Mouse (Mus musculus) G1E (cell line): ENCODE results near the gene Lrrc49.

Source experiments
- CTCF ChIP-seq: IDR thresholded peaks from 2 replicates; pipeline ENCODE4 v1.5.1; 2012; ENCODE audit warnings: low read depth, low read length, inconsistent platforms, mixed read lengths
- GATA2 ChIP-seq: IDR thresholded peaks from 2 replicates; pipeline ENCODE4 v1.6.1; 2012; ENCODE audit warnings: low read depth, low read length, inconsistent platforms, borderline replicate concordance
- TAL1 ChIP-seq: conservative IDR thresholded peaks from 2 replicates; pipeline ENCODE4 v1.6.1; 2012; ENCODE audit warnings: low read depth, low read length, inconsistent platforms, mixed read lengths

DNA sequence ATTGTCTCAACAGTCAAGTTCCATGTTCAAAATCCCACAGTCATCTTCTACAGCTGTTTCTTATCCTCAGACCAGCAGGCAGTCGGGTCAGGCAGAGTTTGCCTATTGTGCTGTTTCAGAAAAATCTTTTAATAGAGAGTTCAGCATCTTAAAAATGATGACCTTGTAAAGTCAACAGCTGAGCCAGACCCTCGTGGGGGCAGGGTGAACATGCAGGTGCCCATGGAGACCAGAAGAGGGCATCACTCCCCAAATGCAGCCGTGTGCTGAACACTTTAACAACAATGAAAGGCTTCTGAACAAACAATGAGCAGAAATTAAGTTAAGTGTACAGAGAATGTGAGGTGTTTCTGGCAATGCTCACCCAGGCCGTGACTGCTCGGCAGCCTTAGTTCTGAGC, 27.9 kb upstream of the Lrrc49 start:
- TF ChIP-seq CTCF: no peak
- no peak for TF ChIP-seq GATA2
- TF ChIP-seq TAL1: no peak
